Comparison of ENCODE assay signal across 15 mouse cellular contexts in the genomic region with DNA sequence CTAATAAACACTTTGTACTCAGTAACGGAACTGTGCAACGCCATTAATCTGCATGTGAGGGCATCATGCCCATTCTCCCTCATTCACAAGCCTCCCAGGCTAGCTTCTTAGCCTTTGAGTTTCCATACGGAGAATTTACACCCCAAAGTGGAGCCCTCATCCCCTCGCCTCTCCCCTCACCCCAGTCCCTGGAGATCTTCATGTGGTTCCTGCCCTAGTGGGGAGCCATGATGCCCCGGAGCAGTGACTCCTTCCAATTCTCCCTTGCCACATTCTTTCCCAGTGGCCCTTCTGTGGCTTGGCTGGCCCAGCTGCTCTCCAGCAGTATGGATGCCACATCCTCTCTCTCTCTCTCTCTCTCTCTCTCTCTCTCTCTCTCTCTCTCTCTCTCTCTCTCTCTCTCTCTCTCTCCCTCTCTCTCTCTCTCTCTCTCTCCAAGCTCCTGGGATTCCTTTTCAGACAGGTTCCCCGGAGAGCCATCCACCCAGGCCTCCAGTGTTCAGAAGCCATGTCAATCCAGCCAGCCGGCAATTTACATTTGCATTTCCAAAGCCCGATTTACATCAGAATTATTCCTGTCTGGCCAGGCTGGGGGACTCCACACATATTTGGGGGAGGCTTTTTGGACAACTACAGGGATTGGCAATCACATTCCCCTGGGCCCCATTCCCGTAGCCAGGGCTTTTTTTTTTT.
A peak's percentile ranks its signal among the peaks of the same experiment; 100 is the strongest.
DNase-seq lines count a peak whose midpoint lies in the region; ATAC-seq lines count a peak whose summit lies in the region.
"Had no signal": no experiment of that assay in that cellular context is flagged by ENCODE, and none has a peak within 500 bp of the region (broad histone marks: within the 10 kb centered on the region; RNA-seq: fewer than 3 reads in every experiment).

No protein-coding gene starts in this region.

- peak overlapping the region; percentile 77 for H3K27ac ChIP-seq in forebrain, embryonic 10.5 days
- H3K27ac ChIP-seq in hindbrain, embryonic 13.5 days, result peak overlapping the region; percentile 60
- H3K27ac ChIP-seq in midbrain, embryonic 16.5 days (ENCODE audit: low read length), result no peak overlapping the region
- H3K27ac ChIP-seq: gastrocnemius, adult 2 months; limb, embryonic 12.5 days had no signal

- peaks cover 28% of the 10 kb centered on the region for H3K4me1 ChIP-seq in forebrain, embryonic 10.5 days
- H3K4me1 ChIP-seq in hindbrain, embryonic 13.5 days (replicated peaks), result peaks cover 7% of the 10 kb centered on the region
- H3K4me1 ChIP-seq in midbrain, embryonic 16.5 days (ENCODE audit: control insufficient read depth, insufficient read depth, low read length), result no peaks in the 10 kb centered on the region

- H3K4me3 ChIP-seq in forebrain, embryonic 10.5 days, result no peak overlapping the region
- no peak overlapping the region for H3K4me3 ChIP-seq in hindbrain, embryonic 13.5 days
- H3K4me3 ChIP-seq in midbrain, embryonic 16.5 days (ENCODE audit: low read depth, low read length), result no peak overlapping the region
- H3K4me3 ChIP-seq: erythroblast, embryonic 14.5 days; gastrocnemius, adult 2 months; heart, embryonic 12.5 days; limb, embryonic 12.5 days; megakaryocyte, embryonic 14.5 days had no signal

- H3K9me3 ChIP-seq in forebrain, embryonic 10.5 days, result no peaks in the 10 kb centered on the region
- H3K9me3 ChIP-seq in hindbrain, embryonic 13.5 days, result no peaks in the 10 kb centered on the region
- H3K9me3 ChIP-seq in midbrain, embryonic 16.5 days (replicated peaks; ENCODE audit: control insufficient read depth, low read length, poor library complexity, severe bottlenecking), result no peaks in the 10 kb centered on the region
- H3K9me3 ChIP-seq: heart, embryonic 12.5 days; limb, embryonic 12.5 days; megakaryocyte, embryonic 14.5 days had no signal

- intact Hi-C loops in heart, postnatal 36 days (cut with DNase I), result no loop called here
- intact Hi-C loops in heart, postnatal 25 days (cut with DNase I), result no loop called here

- no peak overlapping the region for H3K4me2 ChIP-seq in hindbrain, embryonic 13.5 days
- no peak overlapping the region for H3K4me2 ChIP-seq in midbrain, embryonic 16.5 days (ENCODE audit: low read length)
- H3K4me2 ChIP-seq: heart, embryonic 12.5 days; limb, embryonic 12.5 days; lung, embryonic 14.5 days had no signal

- ATAC-seq in hindbrain, embryonic 13.5 days (ENCODE audit: low FRiP score), result no peak
- peak; percentile 37; the same call in 1 of the 2 replicates for ATAC-seq in midbrain, embryonic 16.5 days

- peak; percentile 91 for DNase-seq in R1 (ENCODE audit: low read depth, low spot score)
- DNase-seq in forebrain, embryonic 10.5 days (ENCODE audit: extremely low spot score, low spot score), result no peak
- no peak for DNase-seq in heart, postnatal 36 days
- no peak for DNase-seq in thymus, postnatal 0 days (ENCODE audit: low spot score)
- no peak for DNase-seq in heart, postnatal 25 days (ENCODE audit: low spot score)
- DNase-seq: cerebellum, adult 18-20 months; gastrocnemius, adult 2 months; kidney, postnatal 10 days; lung, embryonic 14.5 days had no signal

- H3K27me3 ChIP-seq in forebrain, embryonic 10.5 days (ENCODE audit: poor library complexity, severe bottlenecking), result peaks cover 99% of the 10 kb centered on the region
- H3K27me3 ChIP-seq in hindbrain, embryonic 13.5 days, result peaks cover 41% of the 10 kb centered on the region; the same call in 1 of the 2 replicates
- H3K27me3 ChIP-seq in midbrain, embryonic 16.5 days (ENCODE audit: control insufficient read depth, insufficient read depth, low read depth, low read length), result no peaks in the 10 kb centered on the region

- WGBS in forebrain, embryonic 10.5 days, result 45% methylated on average over 9 of the region's 9 CpGs
- WGBS in hindbrain, embryonic 13.5 days, result 37% methylated on average over 9 of the region's 9 CpGs
- 27% methylated on average over 9 of the region's 9 CpGs for WGBS in midbrain, embryonic 16.5 days

- no peak overlapping the region for H3K9ac ChIP-seq in hindbrain, embryonic 13.5 days
- H3K9ac ChIP-seq in midbrain, embryonic 16.5 days (ENCODE audit: low read depth, low read length), result no peak overlapping the region
- H3K9ac ChIP-seq: heart, embryonic 12.5 days; limb, embryonic 12.5 days; lung, embryonic 14.5 days had no signal

- H3K36me3 ChIP-seq in forebrain, embryonic 10.5 days (replicated peaks), result no peaks in the 10 kb centered on the region
- no peaks in the 10 kb centered on the region for H3K36me3 ChIP-seq in hindbrain, embryonic 13.5 days
- no peaks in the 10 kb centered on the region for H3K36me3 ChIP-seq in midbrain, embryonic 16.5 days (ENCODE audit: control insufficient read depth, insufficient read depth, low read length)
- H3K36me3 ChIP-seq: heart, embryonic 12.5 days; limb, embryonic 12.5 days had no signal
